Mouse (Mus musculus) midbrain, postnatal 0 days (tissue): ENCODE measurements around the gene Msmp. TPM values are rescaled to one million over a fixed set of nuclear protein-coding genes. Genes with fewer than 3 reads are reported as not detected.

Experiments
- ATAC-seq: fragments of 200-750 bp; cut with Nextera tagmentation; 2 replicates; pipeline ENCODE4 v1.8.0; 2017; ENCODE audit warnings: moderate number of reproducible peaks, mild to moderate bottlenecking, moderate TSS enrichment, moderate library complexity; ENCODE audit not compliant: low FRiP score
- DNase-seq: peaks from one replicate; pipeline ENCODE4 v3.0.0-alpha.2; 2015; ENCODE audit warnings: low spot score
- H3K27ac ChIP-seq: fragments of 300-500 bp; sonication (generic); 2 replicates; pipeline ENCODE4 v1.5.1; 2014; ENCODE audit warnings: low read depth, mild to moderate bottlenecking, low read length, mixed read lengths
- H3K27me3 ChIP-seq: fragments of 300-500 bp; sonication (generic); 2 replicates; pipeline ENCODE4 v1.6.1; 2014; ENCODE audit warnings: low read length, control low read depth, mixed read lengths; ENCODE audit not compliant: insufficient read depth
- H3K36me3 ChIP-seq: fragments of 300-500 bp; sonication (generic); 2 replicates; pipeline ENCODE4 v1.6.1; 2014; ENCODE audit warnings: low read length, control low read depth, mixed read lengths; ENCODE audit not compliant: insufficient read depth
- H3K4me1 ChIP-seq: fragments of 300-500 bp; sonication (generic); 2 replicates; pipeline ENCODE4 v1.6.1; 2014; ENCODE audit warnings: mild to moderate bottlenecking, control low read depth, antibody characterized with exemption, low read length, mixed read lengths; ENCODE audit not compliant: insufficient read depth
- H3K4me2 ChIP-seq: fragments of 300-500 bp; sonication (generic); 2 replicates; pipeline ENCODE4 v1.6.1; 2014; ENCODE audit warnings: low read depth, mild to moderate bottlenecking, low read length, mixed read lengths; ENCODE audit not compliant: poor library complexity, severe bottlenecking
- H3K4me3 ChIP-seq: fragments of 300-500 bp; sonication (generic); 2 replicates; pipeline ENCODE4 v1.5.1; 2014; ENCODE audit warnings: low read depth, mild to moderate bottlenecking, low read length, moderate library complexity
- H3K9ac ChIP-seq: fragments of 300-500 bp; sonication (generic); replicated peaks from 2 replicates; pipeline ENCODE4 v1.6.1; 2014; ENCODE audit warnings: mild to moderate bottlenecking, low read length, moderate library complexity, mixed read lengths; ENCODE audit not compliant: poor library complexity, severe bottlenecking
- H3K9me3 ChIP-seq: fragments of 300-500 bp; sonication (generic); 2 replicates; pipeline ENCODE4 v1.6.1; 2016; ENCODE audit warnings: low read length, control low read depth
- CTCF ChIP-seq: IDR thresholded peaks from 2 replicates; pipeline ENCODE4 v1.5.1; 2016; ENCODE audit warnings: antibody characterized with exemption, mild to moderate bottlenecking
- WGBS: fragments of 180-500 bp; shearing (Covaris S2); extraction: QIAGEN DNeasy Blood & Tissue Kit; methylation state at CpG from one replicate; pipeline ENCODE4 v1.1.7; 2014; 5-methylcytosine and 5-hydroxymethylcytosine counted together
- polyA plus RNA-seq: library from polyadenylated mRNA; unstranded; fragments of >200 nt; fragmentation: Nextera tagmentation; extraction: Ambion mirVana; gene quantifications from 2 replicates; pipeline ENCODE4 v1.2.1, GENCODE M21; 2015
- total RNA-seq: library from RNA; depleted of rRNA; stranded (reverse); fragments of >200 nt; gene quantifications from 2 replicates; pipeline ENCODE4 v1.2.3, GENCODE M21; 2014

Msmp gene
- total and polyA plus RNA-seq, 2 experiments from 2014 or later: 2.5 TPM; not detected in 1

- no peak overlapping the region for H3K9ac ChIP-seq
- no peak overlapping the region for H3K4me3 ChIP-seq
- H3K27ac ChIP-seq: no peak overlapping the region
- H3K36me3 ChIP-seq: peaks cover 28% of the 10 kb centered on the region
- 81% methylated on average over 8 of the region's 8 CpGs for WGBS
- H3K27me3 ChIP-seq: no peaks in the 10 kb centered on the region
- no peak for TF ChIP-seq CTCF
- no peak overlapping the region for H3K4me2 ChIP-seq
- DNase-seq: no peak
- H3K4me1 ChIP-seq: no peaks in the 10 kb centered on the region
- H3K9me3 ChIP-seq: no peaks in the 10 kb centered on the region
- ATAC-seq: peak; percentile 55; the same call in 1 of the 2 replicates
Observed at GRCm38 (mm10) chr4:43586411-43586810, 2.1 kb upstream of the Msmp start.

GRCm38 (mm10) chr4:43585682-43586081 lies 1.4 kb upstream of the Msmp start:
- Histone ChIP-seq H3K27me3 (no peaks in the 10 kb centered on the region), H3K36me3 (peaks cover 35% of the 10 kb centered on the region), H3K9me3 (no peaks in the 10 kb centered on the region)

GRCm38 (mm10) chr4:43583421-43583820 lies 873 bp downstream of the Msmp start:
- TF ChIP-seq CTCF: no peak
- Histone ChIP-seq H3K4me3 (no peak overlapping the region), H3K27me3 (no peaks in the 10 kb centered on the region), H3K9me3 (no peaks in the 10 kb centered on the region), H3K4me1 (peaks cover 7% of the 10 kb centered on the region; the same call in 1 of the 2 replicates), H3K36me3 (peaks cover 35% of the 10 kb centered on the region), H3K4me2 (no peak overlapping the region), H3K27ac (no peak overlapping the region), H3K9ac (no peak overlapping the region)
- WGBS: 71% methylated on average over 7 of the region's 7 CpGs
- ATAC-seq (no peak), DNase-seq (no peak)

More at GRCm38 (mm10) chr4:43585682-43586081, 1.4 kb upstream of the Msmp start:
- no peak for TF ChIP-seq CTCF
- 57% methylated on average over 9 of the region's 10 CpGs for WGBS
- DNase-seq: no peak
- Histone ChIP-seq H3K4me3 (no peak overlapping the region), H3K9ac (no peak overlapping the region), H3K4me2 (no peak overlapping the region), H3K4me1 (no peaks in the 10 kb centered on the region), H3K27ac (no peak overlapping the region)
- ATAC-seq: no peak

- no peak overlapping the region for H3K9ac ChIP-seq
- H3K4me3 ChIP-seq: no peak overlapping the region
- H3K4me2 ChIP-seq: no peak overlapping the region
- 89% methylated on average over 5 of the region's 5 CpGs for WGBS
- ATAC-seq (no peak), DNase-seq (no peak)
- no peaks in the 10 kb centered on the region for H3K9me3 ChIP-seq
- H3K4me1 ChIP-seq: peaks cover 12% of the 10 kb centered on the region
- no peak overlapping the region for H3K27ac ChIP-seq
- H3K36me3 ChIP-seq: peaks cover 35% of the 10 kb centered on the region
- no peak for TF ChIP-seq CTCF
- no peaks in the 10 kb centered on the region for H3K27me3 ChIP-seq
Observed at GRCm38 (mm10) chr4:43582241-43582640, 2.1 kb downstream of the Msmp start.

- Histone ChIP-seq H3K4me2 (no peak overlapping the region), H3K36me3 (peaks cover 35% of the 10 kb centered on the region), H3K4me1 (peaks cover 21% of the 10 kb centered on the region), H3K27ac (no peak overlapping the region), H3K9me3 (no peaks in the 10 kb centered on the region), H3K9ac (no peak overlapping the region), H3K4me3 (no peak overlapping the region), H3K27me3 (no peaks in the 10 kb centered on the region)
- ATAC-seq (no peak), DNase-seq (no peak)
- 96% methylated on average over 12 of the region's 12 CpGs for WGBS
- TF ChIP-seq CTCF: no peak
Observed at GRCm38 (mm10) chr4:43581381-43581780, 2.9 kb downstream of the Msmp start.

GRCm38 (mm10) chr4:43580721-43581120 lies 3.6 kb downstream of the Msmp start:
- Histone ChIP-seq H3K9me3 (no peaks in the 10 kb centered on the region), H3K4me1 (peaks cover 24% of the 10 kb centered on the region), H3K4me3 (no peak overlapping the region), H3K9ac (no peak overlapping the region), H3K36me3 (peaks cover 35% of the 10 kb centered on the region), H3K27me3 (no peaks in the 10 kb centered on the region), H3K4me2 (no peak overlapping the region), H3K27ac (no peak overlapping the region)
- TF ChIP-seq CTCF: no peak
- WGBS: 95% methylated on average over 5 of the region's 5 CpGs
- ATAC-seq (no peak), DNase-seq (no peak)
